Mouse (Mus musculus) forelimb bud, embryonic 11.5 days (tissue): Measurements from ENCODE around the gene Vwa7.
"Not testable (repeated sequence)": the region's sequence is repeated elsewhere in the genome, so short reads cannot be mapped to it uniquely, and the experiment has no call there.

Experiments
- DNase-seq: peaks from one replicate; pipeline ENCODE4 v3.0.0-alpha.2; 2012; ENCODE audit warnings: low read depth, low spot score

Vwa7 gene

DNA sequence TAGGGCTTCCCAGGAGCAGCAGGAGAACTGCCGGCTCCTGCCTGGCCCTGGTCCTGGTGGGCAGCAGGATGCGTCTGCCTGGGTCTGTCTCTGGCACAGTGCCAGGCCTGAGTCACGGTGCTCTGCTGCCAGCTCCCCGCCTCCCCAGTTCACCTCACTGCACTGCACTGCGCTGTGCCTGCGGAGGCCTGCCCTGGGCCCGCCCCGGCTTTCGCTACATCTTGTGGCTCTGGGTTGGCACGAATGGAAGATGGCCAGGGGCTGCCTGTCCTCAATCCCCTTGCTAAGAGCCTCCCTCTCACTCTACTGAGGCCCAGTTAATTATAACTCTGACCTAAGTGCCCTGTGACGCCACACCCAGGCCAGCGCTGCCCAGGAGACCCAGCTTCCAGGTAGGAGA lies at the start of gene Vwa7:
Gene Vwa7, plus strand, starts transcription at position 204 of the 400 bp plus-strand sequence.
- no peak for DNase-seq

DNA sequence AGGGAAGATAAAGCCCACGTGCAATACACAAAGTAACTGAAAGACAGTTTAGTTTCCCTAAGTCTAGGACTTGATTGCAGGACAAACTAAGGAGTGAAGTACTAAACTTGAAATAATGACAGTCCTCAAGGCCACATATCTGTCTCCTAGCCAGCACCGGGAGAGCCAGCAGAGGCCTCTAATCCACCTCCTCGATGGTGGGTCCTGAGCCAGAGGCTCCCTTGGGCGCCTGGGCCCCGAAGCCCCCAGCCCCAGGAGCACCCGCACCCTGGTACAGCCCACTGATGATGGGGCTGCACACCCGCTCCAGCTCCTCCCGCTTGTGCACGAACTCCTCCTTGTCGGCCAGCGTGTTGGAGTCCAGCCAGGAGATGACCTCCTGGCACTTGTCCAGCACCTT lies 46.6 kb upstream of the Vwa7 start, which contains the start of gene Gm20481:
Gene Gm20481, plus strand, starts transcription at position 91 of the 400 bp plus-strand sequence.
- DNase-seq, result not testable (repeated sequence)

DNA sequence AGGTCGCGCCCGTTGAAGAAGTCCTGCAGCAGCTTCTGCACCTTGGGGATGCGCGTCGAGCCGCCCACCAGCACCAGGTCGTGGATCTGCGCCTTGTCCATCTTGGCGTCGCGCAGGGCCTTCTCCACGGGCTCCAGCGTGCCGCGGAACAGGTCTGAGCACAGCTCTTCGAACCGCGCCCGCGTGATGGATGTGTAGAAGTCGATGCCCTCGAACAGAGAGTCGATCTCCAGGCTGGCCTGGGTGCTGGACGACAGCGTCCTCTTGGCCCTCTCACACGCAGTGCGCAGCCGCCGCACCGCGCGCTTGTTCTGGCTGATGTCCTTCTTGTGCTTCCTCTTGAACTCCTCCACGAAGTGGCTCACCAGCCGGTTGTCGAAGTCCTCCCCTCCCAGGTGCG lies 45.5 kb upstream of the Vwa7 start:
- DNase-seq, result not testable (repeated sequence)

DNA sequence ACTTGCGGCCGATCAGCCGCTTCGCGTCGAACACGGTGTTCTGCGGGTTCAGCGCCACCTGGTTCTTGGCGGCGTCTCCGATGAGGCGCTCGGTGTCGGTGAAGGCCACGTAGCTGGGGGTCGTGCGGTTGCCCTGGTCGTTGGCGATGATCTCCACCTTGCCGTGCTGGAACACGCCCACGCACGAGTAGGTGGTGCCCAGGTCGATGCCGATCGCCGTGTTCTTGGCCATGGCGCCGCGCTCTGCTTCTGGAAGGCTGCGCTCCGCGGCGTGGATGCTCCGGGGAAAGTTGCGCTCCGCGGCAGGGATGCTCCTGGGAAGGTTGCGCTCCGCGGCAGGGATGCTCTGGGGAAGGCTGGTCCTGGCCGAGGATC lies 44.7 kb upstream of the Vwa7 start:
- DNase-seq, result not testable (repeated sequence)

DNA sequence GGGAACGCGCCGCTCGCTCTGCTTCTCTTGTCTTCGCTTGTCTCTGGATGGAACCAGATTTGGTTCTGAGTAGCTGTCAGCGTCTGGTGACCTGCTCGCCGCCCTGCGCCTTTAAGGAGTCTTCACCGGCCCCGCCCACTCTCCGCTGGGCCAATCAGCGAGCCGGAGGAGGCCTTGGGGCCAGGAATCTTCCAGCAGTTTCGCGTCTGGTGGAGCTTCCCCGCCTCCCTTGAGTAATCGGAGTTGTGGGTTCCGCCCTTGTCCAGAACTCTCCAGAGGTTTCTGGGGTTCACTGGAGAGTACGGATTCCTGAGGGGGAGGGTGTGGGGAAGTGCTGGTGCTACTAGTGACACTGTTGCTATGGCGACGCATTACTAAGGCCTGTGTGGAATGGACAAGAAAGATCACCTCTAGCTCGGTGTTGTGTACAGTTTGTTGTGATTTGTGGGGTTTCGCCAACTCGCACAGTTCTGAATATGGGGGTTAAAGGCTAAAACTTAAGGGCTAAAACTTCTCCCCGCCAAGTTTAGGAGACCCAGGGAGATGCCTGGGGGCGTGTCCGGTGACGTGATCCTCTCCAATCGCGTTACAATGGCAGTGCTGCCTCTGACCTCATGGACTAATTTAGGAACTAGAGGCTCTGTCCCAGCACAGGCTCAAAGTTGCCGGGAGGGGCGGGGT lies 44.2 kb upstream of the Vwa7 start, which contains the start of the genes Hspa1a and Hspa1l:
Gene Hspa1a, minus strand, starts transcription at position 88 of the 681 bp plus-strand sequence.
Gene Hspa1l, plus strand, starts transcription at position 635 of the 681 bp plus-strand sequence.
- DNase-seq, result peak; percentile 63

DNA sequence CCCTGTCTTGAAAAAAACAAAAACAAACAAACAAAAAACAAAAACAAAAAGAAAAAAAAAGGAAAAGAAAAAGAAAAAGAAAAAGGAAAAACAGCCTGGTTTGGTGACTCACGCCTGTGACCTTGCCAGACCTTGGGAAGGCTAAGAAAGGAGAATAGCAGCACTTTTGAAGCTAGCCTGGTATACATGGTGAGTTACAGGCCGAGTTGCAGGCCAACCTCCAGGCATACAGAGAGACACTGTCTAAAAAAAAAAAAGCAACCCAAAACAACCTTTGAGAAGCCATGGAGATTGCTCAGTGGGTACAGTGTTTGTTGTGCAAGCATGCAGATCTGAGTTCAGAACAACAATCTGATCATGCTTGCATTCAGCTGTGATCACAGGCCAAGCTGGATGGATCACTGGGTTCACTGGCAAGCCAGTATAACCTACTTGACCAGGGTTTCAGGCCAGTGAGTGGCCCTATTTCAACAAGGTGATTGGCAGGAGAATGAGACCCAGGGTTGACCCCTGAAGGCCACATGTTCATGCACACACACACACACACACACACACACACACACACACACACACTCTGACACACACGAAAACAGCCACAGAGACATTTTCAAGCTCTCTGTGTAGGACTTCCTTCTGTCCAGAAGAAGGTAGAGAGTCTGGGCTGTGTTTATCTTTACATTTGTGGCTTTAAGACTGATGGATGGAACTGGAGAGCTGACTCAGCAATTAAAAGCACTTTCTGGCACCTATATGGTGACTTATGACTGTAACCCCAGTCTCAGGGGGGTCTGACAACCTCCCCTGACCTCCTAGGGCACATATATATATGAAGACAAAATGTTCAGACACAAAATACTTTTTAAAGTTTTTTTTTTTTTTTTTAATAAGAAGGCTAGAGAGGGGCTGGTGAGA lies 40.5 kb upstream of the Vwa7 start:
- no peak for DNase-seq

DNA sequence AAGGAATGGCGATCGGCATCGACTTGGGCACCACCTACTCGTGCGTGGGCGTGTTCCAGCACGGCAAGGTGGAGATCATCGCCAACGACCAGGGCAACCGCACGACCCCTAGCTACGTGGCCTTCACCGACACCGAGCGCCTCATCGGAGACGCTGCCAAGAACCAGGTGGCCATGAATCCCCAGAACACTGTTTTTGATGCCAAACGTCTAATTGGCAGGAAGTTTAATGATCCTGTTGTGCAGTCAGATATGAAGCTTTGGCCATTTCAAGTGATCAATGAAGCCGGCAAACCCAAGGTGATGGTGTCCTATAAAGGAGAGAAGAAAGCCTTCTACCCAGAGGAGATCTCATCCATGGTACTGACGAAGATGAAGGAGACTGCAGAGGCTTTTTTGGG lies 39.4 kb upstream of the Vwa7 start:
- DNase-seq, result no peak

DNA sequence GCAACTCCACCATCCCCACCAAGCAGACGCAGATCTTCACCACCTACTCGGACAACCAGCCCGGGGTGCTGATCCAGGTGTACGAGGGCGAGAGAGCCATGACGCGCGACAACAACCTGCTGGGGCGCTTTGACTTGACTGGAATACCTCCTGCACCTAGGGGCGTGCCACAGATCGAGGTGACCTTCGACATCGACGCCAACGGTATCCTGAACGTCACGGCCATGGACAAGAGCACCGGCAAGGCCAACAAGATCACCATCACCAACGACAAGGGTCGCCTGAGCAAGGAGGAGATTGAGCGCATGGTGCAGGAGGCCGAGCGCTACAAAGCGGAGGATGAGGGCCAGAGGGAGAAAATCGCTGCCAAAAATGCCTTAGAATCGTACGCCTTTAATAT lies 38.1 kb upstream of the Vwa7 start:
- no peak for DNase-seq

DNA sequence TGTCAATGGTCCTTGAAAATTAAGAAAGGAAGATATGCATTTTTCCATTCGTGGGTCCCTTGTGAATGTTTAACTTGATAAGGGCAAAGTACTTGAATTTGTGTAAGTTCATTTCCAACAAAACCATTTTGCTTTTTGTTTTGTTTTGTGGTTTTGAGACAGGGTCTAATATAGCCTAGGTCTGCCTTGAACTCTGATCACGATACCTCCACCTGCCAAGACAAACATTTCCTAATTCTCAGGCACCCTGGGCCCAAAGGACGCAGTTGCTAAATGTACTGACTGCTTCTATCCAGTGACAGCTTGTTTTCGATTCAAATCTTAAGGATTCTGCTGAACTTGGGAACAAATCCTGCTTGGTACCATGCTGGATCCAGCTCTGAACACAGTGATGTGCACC lies 36.7 kb upstream of the Vwa7 start:
- DNase-seq, result no peak

DNA sequence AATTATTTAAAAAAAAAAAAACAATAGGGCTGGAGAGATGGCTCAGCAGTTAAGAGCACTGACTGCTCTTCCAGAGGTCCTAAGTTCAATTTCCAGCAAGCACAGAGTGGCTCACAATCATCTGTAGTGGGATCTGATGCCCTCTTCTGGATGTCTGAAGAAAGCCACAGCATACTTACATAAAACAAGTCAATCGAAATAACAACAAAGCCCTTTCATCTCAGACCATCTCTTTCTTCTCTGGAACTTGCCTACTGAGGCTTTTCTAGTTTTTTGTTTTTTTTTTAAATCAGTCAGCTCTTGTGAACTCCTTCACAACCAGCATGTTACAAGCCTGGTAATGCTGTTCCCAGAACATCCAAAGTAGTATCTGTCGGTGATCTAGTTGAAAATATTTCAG lies 35.7 kb upstream of the Vwa7 start:
- DNase-seq, result peak; percentile 27

DNA sequence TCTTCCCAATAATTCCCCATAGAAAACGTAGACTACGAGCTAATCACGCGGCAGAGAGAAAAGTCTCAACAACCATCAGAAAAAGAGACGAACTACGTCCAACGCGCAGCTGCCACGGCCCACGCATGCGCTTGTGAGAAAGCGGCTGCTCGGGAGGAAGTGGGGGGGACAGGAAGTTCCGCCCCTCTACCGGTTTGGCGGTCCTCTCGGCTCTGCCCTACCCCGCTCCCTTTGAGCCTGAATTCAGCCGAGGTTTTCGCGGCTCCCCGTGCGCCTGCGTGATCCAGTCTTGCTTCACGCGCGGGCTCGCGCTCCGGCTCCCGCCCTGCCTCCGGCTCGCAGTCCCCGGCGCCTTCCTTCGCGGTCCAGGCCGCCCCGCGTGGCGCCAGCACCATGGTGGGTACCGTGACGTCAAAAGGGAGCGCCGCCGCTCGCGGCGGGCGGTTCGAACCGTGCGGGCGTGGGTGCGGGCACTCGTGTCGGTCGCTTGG lies 34.6 kb upstream of the Vwa7 start, which contains the start of gene Lsm2:
Gene Lsm2, plus strand, starts transcription at position 173 of the 491 bp plus-strand sequence.
- DNase-seq, result peak; percentile 90

DNA sequence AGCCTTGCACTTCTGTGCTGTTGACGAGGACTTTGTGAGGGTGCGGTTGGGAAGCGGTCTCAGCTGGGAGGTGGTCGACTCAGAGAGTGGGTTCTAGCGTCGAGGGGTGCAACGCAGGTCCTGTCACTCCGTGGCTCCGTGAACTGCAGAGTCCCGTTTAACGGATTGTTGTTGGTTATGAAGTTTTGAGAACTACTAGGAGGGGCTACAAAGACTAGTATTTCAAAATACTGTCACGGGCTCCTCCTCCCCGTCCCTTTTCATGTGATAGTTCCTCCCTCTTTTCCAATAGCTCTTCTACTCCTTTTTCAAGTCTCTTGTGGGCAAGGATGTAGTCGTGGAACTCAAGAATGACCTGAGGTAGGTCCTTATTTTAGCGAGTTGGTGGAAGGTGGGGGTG lies 34.1 kb upstream of the Vwa7 start:
- no peak for DNase-seq

DNA sequence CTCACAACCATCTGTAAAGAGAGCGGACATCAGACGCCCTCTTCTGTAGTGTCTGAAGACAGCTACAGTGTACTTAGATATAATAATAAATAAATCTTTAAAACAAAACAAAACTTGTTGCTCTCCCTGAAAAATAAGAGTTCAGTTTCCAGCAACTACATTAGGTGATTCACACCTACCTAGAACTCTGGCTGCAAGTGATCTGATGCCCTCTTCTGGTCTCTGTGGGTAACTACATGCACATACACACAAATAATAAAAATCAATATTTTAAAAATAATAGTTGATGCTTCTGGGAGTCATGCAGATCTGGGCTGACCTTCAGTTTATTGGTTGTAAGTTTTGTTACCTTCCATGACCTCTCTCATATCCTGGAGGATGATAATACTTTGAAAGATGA lies 32.2 kb upstream of the Vwa7 start:
- DNase-seq, result peak; percentile 49

DNA sequence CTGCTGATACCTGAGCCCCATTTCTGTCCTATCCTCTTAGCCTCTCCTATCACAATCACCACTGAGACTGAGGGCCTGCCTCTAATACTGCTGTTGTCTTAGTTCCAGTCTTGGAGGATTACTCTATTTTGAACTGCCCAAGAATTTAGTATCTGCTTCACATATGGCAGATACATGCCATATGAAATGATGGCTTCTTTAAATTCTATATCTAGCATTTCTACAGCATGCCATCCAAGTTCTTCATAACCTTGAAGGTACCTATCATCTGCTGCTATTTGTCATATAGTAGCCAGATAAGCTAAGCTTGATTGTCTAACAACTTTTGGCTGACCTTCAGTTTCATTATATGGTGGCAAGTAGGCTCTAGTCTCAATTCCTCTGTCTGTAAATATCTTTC lies 21.6 kb upstream of the Vwa7 start:
- no peak for DNase-seq

DNA sequence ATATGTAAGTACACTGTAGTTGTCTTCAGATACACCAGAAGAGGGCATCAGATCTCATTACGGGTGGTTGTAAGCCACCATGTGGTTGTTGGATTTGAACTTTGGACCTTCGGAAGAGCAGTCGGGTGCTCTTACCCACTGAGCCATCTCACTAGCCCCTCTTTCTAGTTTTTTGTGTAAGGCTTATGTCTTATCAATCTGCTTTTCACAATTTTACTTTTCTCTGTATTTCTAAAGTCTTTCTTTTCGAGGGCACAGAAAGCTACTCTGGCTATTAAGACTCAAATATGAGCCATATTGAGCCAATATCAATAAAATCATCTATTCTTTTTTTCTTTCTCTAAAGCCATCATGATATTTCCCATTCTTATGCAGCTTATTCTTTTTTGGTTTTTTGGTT lies 21.2 kb upstream of the Vwa7 start:
- DNase-seq, result not testable (repeated sequence)

DNA sequence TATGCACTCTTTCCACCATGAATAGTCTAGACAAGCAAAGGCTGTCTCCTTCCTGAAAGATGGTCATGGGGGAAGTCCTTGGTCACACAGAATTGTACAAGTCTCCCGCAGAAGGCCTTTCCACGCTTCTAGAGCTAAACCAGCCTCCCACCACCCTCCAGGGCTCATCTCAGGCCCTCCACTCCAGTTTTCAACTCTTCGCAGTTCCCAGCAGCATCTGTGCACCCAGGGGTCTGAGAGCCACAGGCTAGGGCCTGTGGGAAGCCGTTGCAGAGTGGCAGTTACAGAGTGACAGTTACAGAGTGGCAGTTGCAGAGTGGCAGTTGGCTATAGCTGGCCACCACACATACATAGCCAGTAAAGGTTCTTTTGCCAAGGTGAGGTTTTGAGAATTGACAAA lies 20.5 kb upstream of the Vwa7 start:
- not testable (repeated sequence) for DNase-seq

DNA sequence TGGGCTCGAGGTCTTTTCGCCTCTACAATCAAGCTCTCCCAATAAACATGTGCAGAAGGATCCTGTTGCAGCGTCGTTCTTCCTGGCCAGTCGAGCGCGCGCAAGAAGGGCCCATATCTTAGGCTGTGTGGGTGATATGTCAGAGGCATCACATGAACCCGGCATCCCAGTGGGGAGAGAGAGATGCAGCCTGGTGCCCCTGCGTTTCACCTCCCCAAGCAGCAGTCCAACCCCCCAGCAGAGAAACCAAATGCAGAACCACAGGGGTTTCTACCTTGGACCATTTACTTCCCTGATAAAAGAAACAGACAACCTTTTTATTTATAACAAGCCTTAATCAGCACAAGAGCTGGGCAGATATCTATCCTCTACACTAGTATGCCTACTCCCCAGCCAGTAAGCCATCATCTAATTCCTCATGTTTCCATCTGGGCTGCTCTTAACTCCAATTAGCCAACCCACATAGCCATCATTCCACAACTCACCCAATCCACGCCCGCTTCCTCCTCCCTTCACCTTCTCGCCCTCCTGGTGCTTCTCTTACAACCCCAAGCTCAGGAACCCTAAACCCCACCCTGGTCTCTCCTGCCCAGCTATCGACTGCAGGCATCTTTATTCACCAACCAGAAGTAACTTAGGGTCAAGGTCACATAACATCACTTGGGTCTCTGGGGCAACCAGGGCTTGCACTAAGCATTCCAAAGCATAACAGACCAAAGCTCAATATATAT lies 19.8 kb upstream of the Vwa7 start:
- no peak for DNase-seq

DNA sequence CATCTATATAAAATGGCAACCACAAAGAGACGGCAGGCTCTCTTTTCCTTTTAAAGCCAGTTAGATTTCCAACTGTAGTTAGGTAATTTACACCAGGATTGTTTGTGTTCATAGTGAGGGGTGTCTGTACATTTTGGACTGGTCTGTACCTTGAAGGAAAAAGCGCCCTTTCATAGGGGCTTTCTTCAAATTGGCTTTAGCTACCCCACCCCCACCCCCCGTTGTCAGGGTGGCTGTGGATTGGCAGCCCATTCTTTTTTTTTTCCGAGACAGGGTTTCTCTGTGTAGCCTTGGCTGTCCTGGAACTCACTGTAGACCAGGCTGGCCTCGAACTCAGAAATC lies 19.3 kb upstream of the Vwa7 start:
- DNase-seq, result no peak

DNA sequence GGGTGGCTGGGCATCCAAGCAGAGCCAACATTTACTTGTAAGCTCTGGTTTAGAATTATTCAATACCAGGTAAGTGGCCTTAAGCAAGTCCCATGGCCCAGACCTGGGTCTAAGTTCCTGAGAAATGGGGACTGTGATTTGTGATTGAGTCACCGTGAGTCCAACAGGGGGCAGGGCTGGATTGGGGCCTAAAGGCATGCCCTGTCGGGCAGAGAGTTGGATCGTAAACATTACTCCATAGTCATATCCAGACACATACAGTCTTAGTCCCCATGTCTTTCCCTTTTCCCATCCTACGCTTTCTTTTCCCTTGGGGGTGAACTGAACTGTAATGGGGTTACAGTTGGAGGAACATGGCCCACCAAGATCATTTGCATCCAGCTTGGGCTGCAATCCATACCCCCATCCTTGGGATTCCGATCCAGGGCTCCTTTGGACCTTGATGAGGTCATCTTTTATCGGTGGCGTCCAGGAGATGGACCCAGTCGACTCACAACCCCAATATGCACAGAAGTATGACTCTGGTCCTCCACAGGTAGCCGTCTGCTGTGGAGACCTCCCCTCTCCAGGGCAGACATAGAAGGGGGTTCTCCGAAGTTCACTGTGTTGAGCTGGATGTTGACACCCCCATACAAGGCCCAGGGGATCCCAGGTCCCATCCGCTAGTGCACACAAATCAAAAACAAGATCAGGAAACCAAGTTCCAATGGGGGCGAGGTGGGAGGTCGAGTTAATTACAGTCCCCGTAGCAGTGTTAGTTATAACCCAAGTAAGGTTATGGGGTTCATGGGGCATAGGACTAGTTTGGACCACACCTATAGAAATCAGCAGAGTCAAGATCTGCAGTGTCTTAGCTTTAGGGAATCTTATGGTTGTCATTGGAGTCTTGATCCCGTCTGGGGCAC lies 17.6 kb upstream of the Vwa7 start:
- no peak for DNase-seq

DNA sequence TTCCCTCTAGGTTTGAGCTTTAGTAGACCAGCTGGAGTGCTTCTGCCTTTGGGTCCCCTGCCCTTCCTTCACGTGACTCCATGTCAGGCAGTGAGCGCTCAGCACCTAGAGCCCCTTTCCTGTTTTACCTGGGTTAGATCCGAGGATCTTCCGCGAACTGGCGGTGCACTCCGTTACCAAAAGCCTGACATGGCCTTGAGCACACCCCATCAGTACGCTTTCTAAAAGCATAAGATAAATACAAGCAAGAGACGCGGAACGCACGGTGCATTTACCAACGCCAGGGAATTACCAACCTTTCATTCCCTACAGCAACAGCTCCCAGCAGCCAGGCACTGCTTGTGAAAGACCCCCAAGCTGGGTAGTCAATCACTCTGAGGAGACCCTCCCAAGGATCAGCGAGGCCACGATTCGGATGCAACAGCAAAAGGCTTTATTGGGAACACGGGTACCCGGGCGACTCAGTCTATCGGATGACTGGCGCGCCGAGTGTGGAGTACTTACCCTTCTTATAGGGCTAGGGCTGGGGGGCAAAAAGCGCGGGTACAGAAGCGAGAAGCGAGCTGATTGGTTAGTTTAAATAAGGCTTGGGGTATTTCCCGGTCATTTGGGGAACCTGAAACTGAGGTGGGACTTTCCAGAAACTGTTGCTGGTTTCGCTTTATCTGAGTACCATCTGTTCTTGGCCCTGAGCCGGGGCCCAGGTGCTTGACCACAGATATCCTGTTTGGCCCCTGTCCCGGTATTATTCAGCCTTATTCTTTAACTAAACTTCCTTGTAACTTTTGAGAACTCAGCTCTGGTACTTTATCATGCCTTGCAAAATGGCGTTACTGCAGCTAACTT lies 16.3 kb upstream of the Vwa7 start:
- DNase-seq, result peak; percentile 16
